Mouse (Mus musculus): Measurements from ENCODE around the gene Slc16a10.

DNA sequence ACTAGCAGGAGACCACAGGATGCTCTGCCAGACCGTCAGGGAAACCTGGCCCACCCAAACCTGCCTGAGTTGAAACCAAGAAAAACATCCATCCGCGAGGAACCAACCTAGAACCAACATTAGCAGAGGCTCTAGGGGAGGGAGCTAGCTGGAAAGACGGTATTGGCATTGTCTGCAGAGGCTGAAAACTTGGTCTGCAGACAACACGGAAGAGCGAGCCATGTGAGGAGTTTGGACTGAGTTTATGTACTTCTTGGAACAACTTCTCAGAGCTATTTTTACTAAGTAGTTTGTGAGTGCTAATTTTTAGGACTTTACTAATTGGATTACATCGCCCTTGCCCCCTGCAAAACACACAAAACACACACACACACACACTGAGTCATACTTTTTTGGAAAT is 59.4 kb downstream of the Slc16a10 start:
- no peak for TF ChIP-seq CTCF (conservative IDR thresholded peaks at IDR 0.05; ENCODE audit: low read length)
- TF ChIP-seq POU5F1 (IDR thresholded peaks at IDR 0.05; ENCODE audit: borderline replicate concordance, low read length) = no peak
